Mouse (Mus musculus) embryonic fibroblast, embryonic 13.5 days (primary cell): ENCODE measurements around the gene Tep1.

Source experiments
- CTCF ChIP-seq: IDR thresholded peaks from 2 replicates; pipeline ENCODE4 v1.5.1; 2011; ENCODE audit warnings: mild to moderate bottlenecking, control low read depth, low read length, moderate library complexity, borderline replicate concordance; ENCODE audit not compliant: insufficient read depth
- POLR2A ChIP-seq: IDR thresholded peaks from 2 replicates; pipeline ENCODE4 v1.6.1; 2011; ENCODE audit warnings: low read depth, mild to moderate bottlenecking, control low read depth, low read length, moderate library complexity

GRCm38 (mm10) chr14:50875175-50875574 lies 4.8 kb upstream of the Tep1 start:
- no peak for TF ChIP-seq CTCF
- no peak for TF ChIP-seq POLR2A
